Mouse (Mus musculus) cortical plate, adult 2 months (tissue): ENCODE measurements at regions not wholly inside any gene's neighbourhood (a gene's known extent, or its start where the extent isn't known, plus 50 kb on each side); places are given as distances from the start of the nearest gene placed in this dataset.

Source experiments
- CTCF ChIP-seq: fragments of 200-500 bp; IDR thresholded peaks from 2 replicates; pipeline ENCODE4 v1.5.1; 2011; ENCODE audit warnings: mild to moderate bottlenecking, control low read depth, low read length; ENCODE audit not compliant: insufficient read depth; ENCODE audit errors: extremely low read depth
- POLR2A ChIP-seq: fragments of 200-500 bp; IDR thresholded peaks from 2 replicates; pipeline ENCODE4 v1.6.1; 2011; ENCODE audit warnings: mild to moderate bottlenecking, low read length, control low read depth; ENCODE audit not compliant: insufficient read depth; ENCODE audit errors: extremely low read depth

GRCm38 (mm10) chr12:71747386-71747785 is 83.5 kb upstream of the Daam1 start:
- TF ChIP-seq CTCF = no peak
- no peak for TF ChIP-seq POLR2A
